Mouse (Mus musculus) cerebellum, adult 9-11 months (tissue): Measurements from ENCODE around the gene Cuta.
"Not testable (repeated sequence)": the region's sequence is repeated elsewhere in the genome, so short reads cannot be mapped to it uniquely, and the experiment has no call there.

Experiments used
- DNase-seq: peaks from one replicate; pipeline ENCODE4 v3.0.0; 2022

The Cuta gene

DNA sequence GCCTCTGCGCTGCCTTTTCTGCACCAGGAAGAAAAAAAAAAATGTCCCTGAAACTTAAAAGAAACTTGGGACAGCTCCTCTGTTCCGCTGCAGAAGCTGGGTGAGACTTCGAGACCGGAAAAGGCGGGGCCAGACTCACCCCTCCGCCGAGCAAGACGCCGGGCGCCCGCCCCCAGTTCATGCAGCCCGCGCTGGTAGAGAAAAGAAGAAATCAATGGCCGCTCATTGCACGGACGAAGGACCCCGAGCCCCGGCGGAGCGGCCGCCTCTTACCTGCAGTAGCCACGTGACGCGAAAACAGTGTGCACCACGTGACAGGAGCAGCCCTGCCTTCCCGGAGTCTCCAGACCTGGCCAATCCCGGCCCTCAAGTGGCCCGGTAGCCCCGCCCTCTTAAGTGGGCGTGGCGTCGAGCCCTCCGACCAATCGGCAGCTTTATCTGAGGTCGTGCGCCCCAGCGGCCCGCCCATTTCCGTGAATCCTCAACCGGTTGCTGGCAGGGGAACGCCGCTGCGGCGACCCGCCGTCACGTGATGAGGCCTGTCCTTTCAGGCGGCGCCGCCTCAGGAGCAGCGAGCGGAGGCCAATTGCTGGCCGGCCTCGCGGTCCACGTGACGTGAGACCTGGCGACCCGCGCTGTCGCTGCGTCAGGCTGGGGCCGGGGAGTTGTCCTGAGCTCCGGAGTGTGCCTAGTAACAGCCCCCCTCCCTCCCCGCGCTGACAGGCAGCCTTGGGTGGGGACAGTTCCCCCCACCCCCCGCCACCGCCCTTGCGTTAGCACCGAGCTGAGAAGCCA lies at the start of gene Cuta:
Gene Cuta (minus strand): TSS at position 392 of the 795 bp plus-strand sequence.
- peak; percentile 100 for DNase-seq

GRCm38 (mm10) chr17:26985503-26986179 lies 46.3 kb upstream of the Cuta start:
- DNase-seq: no peak

DNA sequence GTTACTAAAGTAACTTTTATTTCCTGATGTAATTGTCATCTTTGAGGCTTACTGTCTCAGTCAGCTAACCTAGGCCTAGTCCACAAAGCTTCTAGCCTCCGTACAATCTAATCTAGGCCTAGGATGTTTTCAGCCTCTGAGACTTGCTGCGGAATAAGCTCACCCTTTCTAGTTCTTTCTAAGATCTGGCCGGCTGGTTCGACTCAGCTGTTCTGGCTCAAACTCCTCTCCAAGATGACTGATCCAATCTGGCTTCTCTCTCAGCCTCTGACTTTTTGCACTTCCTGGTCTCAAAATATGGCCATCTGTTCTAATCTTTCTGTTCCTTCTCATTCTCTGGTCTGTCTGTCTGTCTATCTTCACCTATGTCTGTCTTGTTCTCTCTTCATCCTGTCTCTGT lies 44.0 kb upstream of the Cuta start:
- DNase-seq: no peak

DNA sequence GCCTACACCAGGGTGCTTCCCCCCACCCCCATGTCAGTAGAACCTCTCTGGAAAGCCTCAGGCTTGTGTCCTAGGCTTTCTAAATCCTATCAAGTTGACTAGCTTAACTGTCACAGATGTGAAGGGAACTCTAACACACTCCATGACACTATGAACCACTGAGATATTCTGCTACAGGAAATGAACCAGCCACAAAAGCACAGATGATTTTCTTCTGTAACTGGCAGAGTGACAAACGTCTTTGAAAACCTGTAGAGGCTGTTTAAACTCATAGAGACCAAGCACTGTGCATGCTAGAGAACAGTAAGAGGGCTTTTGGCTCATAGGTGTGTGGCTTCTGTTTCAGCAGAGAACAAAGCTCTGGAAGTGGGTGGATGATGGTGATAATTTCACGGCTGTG lies 41.7 kb upstream of the Cuta start:
- no peak for DNase-seq

DNA sequence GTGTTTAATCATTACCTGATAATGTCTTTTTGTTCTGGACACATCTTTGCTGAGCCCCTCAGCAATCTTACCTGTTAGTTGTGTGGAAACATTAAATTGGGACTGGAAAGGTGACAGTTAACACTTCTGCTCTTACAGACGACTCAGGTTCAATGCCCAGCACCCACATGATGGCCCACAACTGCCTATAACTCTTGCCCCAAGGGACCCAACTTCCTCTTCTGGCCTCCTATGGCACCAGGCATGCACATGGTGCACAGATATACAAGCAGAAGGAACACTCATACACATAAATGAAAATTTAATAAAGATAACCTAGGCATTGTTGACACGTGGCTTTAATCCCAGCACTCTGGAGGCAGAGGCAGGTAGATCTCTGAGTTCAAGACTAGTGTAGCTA lies 40.1 kb upstream of the Cuta start:
- DNase-seq: no peak

- not testable (repeated sequence) for DNase-seq
These were observed 38.0 kb upstream of the Cuta start for GRCm38 (mm10) chr17:26977354-26977753.

DNA sequence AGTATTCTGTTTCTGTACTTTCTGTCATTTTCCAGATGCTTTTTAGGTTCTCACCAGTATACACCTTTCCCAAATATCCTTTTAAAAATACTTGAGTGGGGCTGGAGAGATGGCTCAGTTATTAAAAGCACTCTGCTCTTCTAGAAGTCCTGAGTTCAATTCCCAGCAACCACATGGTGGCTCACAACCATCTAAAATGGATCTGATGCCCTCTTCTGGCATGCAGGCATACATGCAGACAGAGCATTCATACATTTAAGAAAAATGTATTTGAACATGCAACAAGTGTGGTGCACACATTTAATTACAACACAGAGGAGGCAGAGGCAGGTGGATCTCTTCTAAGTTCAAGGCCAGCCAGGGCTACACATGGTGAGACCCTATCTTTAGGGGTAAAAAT lies 36.0 kb upstream of the Cuta start:
- no peak for DNase-seq

GRCm38 (mm10) chr17:26974547-26974946 lies 35.2 kb upstream of the Cuta start:
- DNase-seq: no peak

DNA sequence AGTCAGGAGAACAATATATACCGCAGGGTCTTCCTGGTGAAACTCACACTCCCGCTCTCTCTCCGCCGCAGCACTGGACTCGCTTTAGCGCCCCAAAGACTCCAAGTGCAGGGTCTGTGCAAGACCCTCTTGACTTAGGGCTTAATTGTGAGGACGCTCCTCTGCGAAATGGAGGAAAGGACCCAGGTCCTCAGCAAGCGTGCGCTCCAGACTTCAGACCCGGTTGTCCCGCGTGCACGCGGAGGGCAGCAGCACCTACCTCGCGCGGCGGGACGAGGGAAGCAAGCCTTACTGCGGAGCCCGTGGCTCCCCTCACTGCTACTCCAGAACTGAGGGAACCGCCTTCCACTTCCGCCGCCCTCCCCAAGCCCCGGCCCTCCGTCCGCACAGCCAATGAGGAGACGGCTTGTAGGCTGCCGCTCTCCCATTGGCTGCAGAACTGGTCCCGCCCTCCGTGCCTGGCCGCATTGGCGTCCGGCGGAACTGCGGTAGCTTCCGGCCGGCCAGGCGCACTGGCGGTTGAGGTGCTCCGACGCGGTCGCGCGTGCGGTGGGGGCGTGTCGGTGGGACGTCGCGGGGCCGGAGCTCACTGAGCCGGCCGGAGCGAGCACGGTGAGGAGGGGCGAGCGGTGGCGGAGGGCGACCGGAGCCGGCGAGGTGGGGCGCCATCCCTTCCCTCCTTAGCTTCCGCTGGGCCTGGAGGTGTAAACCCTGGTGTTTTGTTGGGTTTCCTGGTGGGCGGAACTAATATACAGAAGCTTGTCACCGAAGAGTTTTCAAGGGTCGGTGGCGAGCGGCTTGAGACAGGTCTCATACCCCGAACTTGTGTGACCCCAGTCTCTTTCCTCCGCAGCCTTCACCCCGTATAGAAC lies 33.6 kb upstream of the Cuta start, which contains the start of gene Zbtb9:
Gene Zbtb9 (plus strand): TSS at position 465 of the 872 bp plus-strand sequence.
- DNase-seq: peak; percentile 97

- no peak for DNase-seq
These were observed 32.7 kb upstream of the Cuta start for GRCm38 (mm10) chr17:26972107-26972506.

GRCm38 (mm10) chr17:26971247-26971905 lies 32.0 kb upstream of the Cuta start:
- no peak for DNase-seq

DNA sequence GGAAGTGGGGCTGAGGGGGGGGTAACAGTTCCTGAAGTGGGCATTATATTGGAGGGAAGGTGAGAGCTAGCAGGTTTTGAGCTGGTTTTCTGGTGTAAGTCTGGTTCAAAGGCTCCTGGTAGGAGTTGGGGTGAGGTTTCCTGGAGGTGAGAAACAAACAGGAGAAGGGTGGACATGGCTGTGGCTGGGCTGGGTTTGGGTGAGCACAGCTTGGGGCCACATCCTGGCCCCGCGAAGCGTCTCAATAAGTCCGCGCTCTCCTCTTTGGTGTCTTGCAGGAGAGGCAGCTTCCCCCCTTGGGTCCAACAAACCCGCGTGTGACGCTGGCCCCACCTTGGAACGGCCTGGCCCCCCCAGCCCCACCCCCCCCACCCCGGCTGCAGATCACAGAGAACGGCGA lies 30.9 kb upstream of the Cuta start:
- no peak for DNase-seq

GRCm38 (mm10) chr17:26969257-26969656 lies 29.9 kb upstream of the Cuta start:
- DNase-seq: no peak

DNA sequence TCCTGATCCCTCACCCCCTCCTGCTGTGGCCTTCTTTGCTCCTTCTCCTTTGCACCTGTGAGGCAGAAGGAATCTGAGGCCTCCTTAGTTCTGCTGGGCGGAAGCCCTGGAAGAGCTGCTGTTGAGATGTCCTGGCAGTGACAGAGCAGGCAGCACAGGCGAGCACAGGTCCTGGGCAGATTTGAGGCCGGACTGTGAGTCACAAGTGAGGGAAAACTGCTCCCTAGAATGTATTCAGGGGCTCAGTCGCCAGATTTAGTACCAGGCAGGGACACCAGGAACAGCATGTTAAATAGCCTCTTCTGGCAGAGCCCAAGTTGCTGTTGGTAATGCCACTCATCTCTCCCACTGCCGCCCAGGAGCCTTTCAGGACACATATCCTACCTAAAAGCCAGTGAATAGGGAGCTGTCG lies 28.8 kb upstream of the Cuta start:
- DNase-seq: no peak

DNA sequence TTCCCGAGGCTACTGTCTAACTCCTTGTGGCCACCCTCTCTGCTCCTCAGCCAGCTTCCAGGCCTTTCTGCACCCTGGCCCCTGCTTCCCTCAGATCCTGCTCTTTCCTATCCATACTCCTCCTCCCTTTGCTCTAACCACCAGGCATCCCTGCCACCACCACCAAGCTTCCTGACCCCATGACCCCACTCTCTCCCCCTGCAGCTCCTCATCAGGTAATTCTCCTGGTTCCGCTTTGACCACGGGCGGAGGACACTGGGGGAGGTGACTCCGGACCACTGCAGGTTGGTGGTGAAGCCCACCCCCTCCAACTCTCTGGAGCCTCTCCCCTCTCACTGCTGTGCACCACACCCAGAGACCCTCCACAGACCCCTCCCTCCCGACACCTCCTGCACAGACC lies 28.1 kb upstream of the Cuta start:
- DNase-seq: no peak

GRCm38 (mm10) chr17:26966993-26967392 lies 27.6 kb upstream of the Cuta start:
- no peak for DNase-seq

- DNase-seq: no peak
These were observed 22.3 kb upstream of the Cuta start for GRCm38 (mm10) chr17:26961572-26962240.

GRCm38 (mm10) chr17:26959815-26960214 lies 20.4 kb upstream of the Cuta start:
- peak; percentile 6 for DNase-seq

DNA sequence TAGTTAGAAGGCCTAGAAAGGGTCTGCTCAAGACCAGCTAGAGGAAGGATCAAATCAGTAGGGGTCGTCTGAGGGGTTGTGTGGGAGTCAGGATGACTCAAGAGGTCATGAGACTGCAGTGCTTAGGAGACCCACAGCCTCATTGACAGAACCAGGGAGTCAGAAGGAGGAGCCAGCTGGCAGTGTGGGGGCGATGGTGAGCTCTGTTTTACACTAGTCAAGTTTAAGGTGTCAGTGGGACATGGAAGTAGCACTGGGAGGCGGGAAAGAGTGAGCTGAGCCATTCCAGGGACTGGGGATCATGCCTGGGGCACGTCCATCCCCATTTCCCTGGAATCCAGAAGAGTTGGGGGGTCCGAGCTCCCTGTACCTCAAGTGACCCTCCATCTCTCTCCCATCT lies 19.5 kb upstream of the Cuta start:
- peak; percentile 10 for DNase-seq

DNA sequence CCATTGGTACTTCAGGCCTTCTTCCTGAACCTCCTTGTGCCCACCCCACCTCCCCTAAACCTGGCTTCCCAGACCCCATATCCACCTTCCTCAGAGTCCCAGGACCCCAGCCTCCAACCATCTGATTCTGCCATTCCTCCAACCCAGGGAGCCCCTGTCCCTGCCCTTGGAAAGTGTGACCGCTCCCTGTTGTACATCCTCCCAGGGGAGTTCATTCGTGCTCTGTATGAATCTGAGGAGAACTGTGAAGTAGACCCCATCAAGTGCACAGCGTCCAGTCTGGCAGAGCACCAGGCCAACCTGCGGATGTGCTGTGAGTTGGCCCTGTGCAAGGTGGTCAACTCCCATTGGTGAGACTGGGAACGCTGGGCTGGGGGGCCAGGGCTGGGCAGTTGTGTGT lies 18.5 kb upstream of the Cuta start:
- peak; percentile 5 for DNase-seq

- peak; percentile 5 for DNase-seq
These were observed 17.5 kb upstream of the Cuta start for GRCm38 (mm10) chr17:26956895-26957294.

DNA sequence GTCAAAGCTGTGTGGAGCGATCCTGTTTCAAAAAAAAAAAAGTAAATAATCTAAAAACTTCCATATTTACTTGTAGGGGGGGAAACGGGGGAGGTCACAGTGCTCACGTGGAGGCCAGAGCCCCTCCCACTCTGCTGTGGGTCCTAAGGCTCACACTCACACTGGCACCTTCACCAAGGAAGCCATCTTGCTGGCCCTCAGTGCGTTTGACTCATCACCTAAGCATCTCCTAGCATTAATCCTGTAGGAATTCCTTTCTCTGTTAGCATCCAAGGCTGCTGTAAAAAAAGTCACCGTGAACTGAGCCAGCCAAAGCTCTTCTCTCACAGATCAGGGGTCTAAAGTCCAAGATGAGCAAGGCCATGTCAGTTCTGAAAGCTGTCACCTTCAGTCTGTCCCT lies 16.9 kb upstream of the Cuta start:
- DNase-seq: no peak
